Mouse (Mus musculus) brain, embryonic 14.5 days (tissue): ENCODE data around the gene Nubpl.

Experiments
- CTCF ChIP-seq: fragments of 200-500 bp; IDR thresholded peaks from 2 replicates; pipeline ENCODE4 v1.5.1; 2012; ENCODE audit warnings: inconsistent platforms, mild to moderate bottlenecking, moderate library complexity, borderline replicate concordance; ENCODE audit not compliant: insufficient read depth, insufficient read length; ENCODE audit errors: extremely low read depth
- POLR2A ChIP-seq: fragments of 200-500 bp; IDR thresholded peaks from 2 replicates; pipeline ENCODE4 v1.6.1; 2012; ENCODE audit warnings: mild to moderate bottlenecking, inconsistent platforms, borderline replicate concordance; ENCODE audit not compliant: poor library complexity, insufficient read depth, insufficient read length, severe bottlenecking; ENCODE audit errors: extremely low read depth

DNA sequence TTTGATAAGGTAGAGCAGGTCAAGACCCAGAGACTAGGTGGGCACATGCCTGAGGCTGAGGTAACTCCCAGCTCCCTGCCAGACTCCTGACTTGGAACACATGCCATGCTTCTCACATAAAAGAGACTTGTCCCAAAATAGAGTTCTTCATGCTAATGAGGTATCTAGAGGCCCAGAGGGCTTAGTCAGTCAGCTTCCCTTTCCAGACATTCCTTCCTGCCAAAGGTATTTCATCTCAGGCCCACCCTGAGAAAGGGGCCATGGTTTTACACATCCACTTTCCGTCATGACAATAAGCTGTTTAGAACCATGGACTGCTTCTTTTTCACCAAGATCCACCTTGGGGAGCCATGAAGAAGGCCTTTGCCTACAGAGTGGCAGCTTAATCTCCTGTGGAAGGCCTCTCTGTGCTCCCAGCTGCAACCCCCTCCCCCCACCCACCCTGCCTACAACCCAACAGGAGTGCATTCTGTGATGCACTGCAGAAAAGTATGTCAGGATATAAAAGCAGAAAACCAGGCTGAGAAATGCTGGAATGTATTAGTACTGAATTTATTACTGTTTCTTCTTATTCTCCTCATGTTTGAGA is 88.8 kb downstream of the Nubpl start:
- TF ChIP-seq CTCF: no peak
- no peak for TF ChIP-seq POLR2A
